Mouse (Mus musculus) olfactory bulb, adult 2 months (tissue): ENCODE measurements around the gene I830077J02Rik.

Source experiments
- CTCF ChIP-seq: fragments of 200-500 bp; IDR thresholded peaks from 2 replicates; pipeline ENCODE4 v1.5.1; 2012; ENCODE audit warnings: low read depth, mild to moderate bottlenecking, low read length, moderate library complexity; ENCODE audit not compliant: insufficient read depth
- POLR2A ChIP-seq: fragments of 200-500 bp; IDR thresholded peaks from 2 replicates; pipeline ENCODE4 v1.6.1; 2012; ENCODE audit warnings: mild to moderate bottlenecking, low read depth, low read length, moderate library complexity; ENCODE audit not compliant: insufficient read depth

- TF ChIP-seq CTCF (no peak), POLR2A (no peak)
These were observed 54.5 kb downstream of the I830077J02Rik start for GRCm38 (mm10) chr3:105877919-105878318.
